In genomic region chr4:133676189-133676588, GRCm38 (mm10) we compare ENCODE assay signal across 7 mouse cellular contexts. TPM values are rescaled to one million over a fixed set of nuclear protein-coding genes. Genes with fewer than 3 reads are reported as not detected.
DNase-seq lines count a peak whose midpoint lies in the region; ATAC-seq and TF ChIP-seq lines count a peak whose summit lies in the region.

No protein-coding gene starts in this region.

- no peak for TF ChIP-seq CTCF in layer of hippocampus, adult 2 months (conservative IDR thresholded peaks at IDR 0.05)
- no peak for TF ChIP-seq CTCF in hindbrain, postnatal 0 days (IDR thresholded peaks at IDR 0.05; ENCODE audit: low read depth)

- no peak overlapping the region for H3K4me3 ChIP-seq in layer of hippocampus, adult 2 months
- H3K4me3 ChIP-seq in embryonic facial prominence, embryonic 13.5 days = no peak overlapping the region
- no peak overlapping the region for H3K4me3 ChIP-seq in hindbrain, postnatal 0 days (ENCODE audit: low read length)
- no peak overlapping the region for H3K4me3 ChIP-seq in neural tube, embryonic 14.5 days (ENCODE audit: low read depth, low read length)

- no peak overlapping the region for H3K4me2 ChIP-seq in embryonic facial prominence, embryonic 13.5 days
- no peak overlapping the region for H3K4me2 ChIP-seq in hindbrain, postnatal 0 days (ENCODE audit: low read depth, low read length)
- H3K4me2 ChIP-seq in neural tube, embryonic 14.5 days (ENCODE audit: low read depth, low read length) = no peak overlapping the region

- ATAC-seq in embryonic facial prominence, embryonic 13.5 days (ENCODE audit: insufficient number of reproducible peaks, insufficient read depth, low FRiP score, low TSS enrichment, low read depth) = no peak
- no peak for ATAC-seq in hindbrain, postnatal 0 days
- ATAC-seq in neural tube, embryonic 14.5 days (ENCODE audit: low read depth) = no peak

- no peak overlapping the region for H3K9ac ChIP-seq in embryonic facial prominence, embryonic 13.5 days
- no peak overlapping the region for H3K9ac ChIP-seq in hindbrain, postnatal 0 days (replicated peaks; ENCODE audit: low read length)
- no peak overlapping the region for H3K9ac ChIP-seq in neural tube, embryonic 14.5 days (replicated peaks; ENCODE audit: low read depth, low read length)

- H3K36me3 ChIP-seq in embryonic facial prominence, embryonic 13.5 days = peaks cover 29% of the 10 kb centered on the region
- peaks cover 12% of the 10 kb centered on the region; the same call in 1 of the 2 replicates for H3K36me3 ChIP-seq in hindbrain, postnatal 0 days (ENCODE audit: insufficient read depth, low read length)
- peaks cover 16% of the 10 kb centered on the region; the same call in 1 of the 2 replicates for H3K36me3 ChIP-seq in neural tube, embryonic 14.5 days (ENCODE audit: control insufficient read depth, insufficient read depth, low read length)

- 42% methylated on average over 3 of the region's 3 CpGs for WGBS in embryonic facial prominence, embryonic 13.5 days
- WGBS in hindbrain, postnatal 0 days = 20% methylated on average over 3 of the region's 3 CpGs
- 18% methylated on average over 3 of the region's 3 CpGs for WGBS in neural tube, embryonic 14.5 days

- DNase-seq in layer of hippocampus, adult 2 months (ENCODE audit: low spot score in 2 of 2) = no peak
- DNase-seq in layer of hippocampus, adult 9-10 months (ENCODE audit: low spot score) = no peak
- no peak for DNase-seq in hindbrain, postnatal 0 days (ENCODE audit: low spot score)
- no peak for DNase-seq in cerebellum, postnatal 10 days
- no peak for DNase-seq in gastrocnemius, postnatal 25 days

- no peaks in the 10 kb centered on the region for H3K9me3 ChIP-seq in embryonic facial prominence, embryonic 13.5 days
- H3K9me3 ChIP-seq in hindbrain, postnatal 0 days (ENCODE audit: low read length) = no peaks in the 10 kb centered on the region
- no peaks in the 10 kb centered on the region for H3K9me3 ChIP-seq in neural tube, embryonic 14.5 days (ENCODE audit: control insufficient read depth, low read length)

- H3K27ac ChIP-seq in layer of hippocampus, adult 2 months = peak overlapping the region; percentile 81
- H3K27ac ChIP-seq in embryonic facial prominence, embryonic 13.5 days = peak overlapping the region; percentile 35
- H3K27ac ChIP-seq in hindbrain, postnatal 0 days = peak overlapping the region; percentile 94; the same call in 1 of the 2 replicates
- H3K27ac ChIP-seq in neural tube, embryonic 14.5 days (ENCODE audit: low read depth, low read length) = peak overlapping the region; percentile 4; the same call in 1 of the 2 replicates

- no peaks in the 10 kb centered on the region for H3K27me3 ChIP-seq in embryonic facial prominence, embryonic 13.5 days
- H3K27me3 ChIP-seq in hindbrain, postnatal 0 days (ENCODE audit: insufficient read depth, low read length) = no peaks in the 10 kb centered on the region
- H3K27me3 ChIP-seq in neural tube, embryonic 14.5 days (ENCODE audit: control insufficient read depth, insufficient read depth, low read length) = no peaks in the 10 kb centered on the region

- peaks cover 39% of the 10 kb centered on the region for H3K4me1 ChIP-seq in embryonic facial prominence, embryonic 13.5 days
- H3K4me1 ChIP-seq in hindbrain, postnatal 0 days (ENCODE audit: insufficient read depth, low read length) = peaks cover 4% of the 10 kb centered on the region; the same call in 1 of the 2 replicates
- peaks cover 13% of the 10 kb centered on the region; the same call in 1 of the 2 replicates for H3K4me1 ChIP-seq in neural tube, embryonic 14.5 days (ENCODE audit: control insufficient read depth, insufficient read depth, low read length)

RNA-seq across cellular contexts. Expression of gene Pigv, which starts 3.7 kb away (rescaled TPM):
- 1 to 10 TPM; 9.1 to 9.7 TPM for total RNA-seq in layer of hippocampus, adult 2 months (2021)
- polyA plus RNA-seq in embryonic facial prominence, embryonic 13.5 days (2015; fragmentation: Nextera tagmentation; extraction: Ambion mirVana) = 17.1 and 17.4 TPM in 2 replicates
- 11.3 and 13.4 TPM in 2 replicates for total RNA-seq in hindbrain, postnatal 0 days (2014; rRNA removed)
- 13.0 and 14.0 TPM in 2 replicates for polyA plus RNA-seq in hindbrain, postnatal 0 days (2015; fragmentation: Nextera tagmentation; extraction: Ambion mirVana)
- 10.9 and 13.0 TPM in 2 replicates for polyA plus RNA-seq in neural tube, embryonic 14.5 days (2014; fragmentation: Nextera tagmentation; extraction: Ambion mirVana)
- total RNA-seq in gastrocnemius, postnatal 25 days (2021) = 1 to 10 TPM; 8.3 to 9.6 TPM

RNA-seq across cellular contexts. Expression of gene Zdhhc18, which starts 26.2 kb away (rescaled TPM):
- 10 to 100 TPM; 37.1 to 38.0 TPM for total RNA-seq in layer of hippocampus, adult 2 months (2021)
- 3.9 and 4.2 TPM in 2 replicates for polyA plus RNA-seq in embryonic facial prominence, embryonic 13.5 days (2015; fragmentation: Nextera tagmentation; extraction: Ambion mirVana)
- total RNA-seq in hindbrain, postnatal 0 days (2014; rRNA removed) = 17.4 and 22.6 TPM in 2 replicates
- polyA plus RNA-seq in hindbrain, postnatal 0 days (2015; fragmentation: Nextera tagmentation; extraction: Ambion mirVana) = 8.2 and 10.2 TPM in 2 replicates
- polyA plus RNA-seq in neural tube, embryonic 14.5 days (2014; fragmentation: Nextera tagmentation; extraction: Ambion mirVana) = 4.3 and 6.1 TPM in 2 replicates
- 10 to 100 TPM; 22.9 to 24.3 TPM for total RNA-seq in gastrocnemius, postnatal 25 days (2021)

Comparison
In these comparisons a context has a peak if more than half of its experiments do, and no peak if none do; other contexts are left out.
1. H3K27ac ChIP-seq: peak in every context shown above with its lines; median percentile 94 in hindbrain, postnatal 0 days; 81 in layer of hippocampus, adult 2 months; 35 in embryonic facial prominence, embryonic 13.5 days; 4 in neural tube, embryonic 14.5 days.